Mouse (Mus musculus): Measurements from ENCODE around the gene Foxo3.

Foxo3 gene

DNA sequence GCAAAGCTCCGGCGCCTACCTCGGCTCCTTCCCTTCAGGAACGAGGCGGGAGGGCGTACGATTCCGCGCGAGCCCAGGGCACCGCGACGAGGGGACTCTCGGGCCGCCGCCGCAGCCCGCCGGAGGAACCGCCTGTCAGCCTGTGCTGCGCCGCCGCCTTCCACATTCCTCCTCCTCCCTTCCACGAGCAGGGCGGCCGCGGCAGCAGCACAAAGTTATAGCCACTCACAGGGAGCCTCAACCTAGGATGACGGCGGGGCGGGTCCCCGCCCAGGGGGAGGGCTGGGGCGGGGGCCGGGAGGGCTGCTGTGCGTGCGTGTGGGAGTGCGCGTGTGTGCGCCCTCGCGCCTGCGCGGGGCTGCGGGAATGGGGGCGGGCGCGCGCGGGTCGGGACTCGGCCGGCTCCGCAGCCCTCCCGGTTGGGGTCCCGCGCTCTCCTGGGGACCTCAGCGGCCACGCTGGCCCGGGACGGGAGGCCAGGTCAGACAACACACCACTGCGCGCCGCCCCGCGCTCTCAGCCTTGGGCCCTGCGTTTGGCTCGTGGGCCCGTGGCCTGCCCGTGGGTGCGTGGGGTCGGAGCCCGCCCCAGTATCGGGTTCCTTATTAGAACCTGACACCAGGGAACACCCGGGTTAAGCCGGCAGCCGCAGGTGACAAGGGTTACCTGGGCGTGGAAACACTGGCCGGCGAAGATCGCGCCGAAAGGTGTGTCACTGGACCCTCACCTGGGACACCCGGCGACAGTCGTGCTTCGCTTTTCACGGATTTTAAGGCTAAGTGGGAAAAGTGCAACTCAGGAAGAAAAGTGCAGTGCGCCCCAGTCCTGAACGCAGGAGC lies at the start of gene Foxo3:
Foxo3 (minus strand) TSS at position 249 of the 839 bp plus-strand sequence.
- peak; percentile 96 for DNase-seq

- no peak for DNase-seq
These were observed 48.8 kb upstream of the Foxo3 start for GRCm38 (mm10) chr10:42325305-42325704.

DNA sequence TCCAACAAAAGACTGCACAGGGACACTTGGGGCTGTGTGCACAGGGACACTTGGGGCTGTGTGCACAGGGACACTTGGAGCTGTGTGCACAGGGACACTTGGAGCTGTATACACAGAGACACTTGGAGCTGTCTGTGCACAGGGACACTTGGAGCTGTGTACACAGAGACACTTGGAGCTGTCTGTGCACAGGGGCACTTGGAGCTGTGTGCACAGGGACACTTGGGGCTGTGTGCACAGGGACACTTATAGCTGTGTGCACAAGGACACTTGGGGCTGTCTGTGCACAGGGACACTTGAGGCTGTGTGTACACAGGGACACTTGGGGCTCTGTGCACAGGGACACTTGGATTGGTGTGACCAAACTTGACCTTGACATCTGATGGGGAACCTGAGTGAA lies 47.4 kb upstream of the Foxo3 start:
- no peak for DNase-seq

DNA sequence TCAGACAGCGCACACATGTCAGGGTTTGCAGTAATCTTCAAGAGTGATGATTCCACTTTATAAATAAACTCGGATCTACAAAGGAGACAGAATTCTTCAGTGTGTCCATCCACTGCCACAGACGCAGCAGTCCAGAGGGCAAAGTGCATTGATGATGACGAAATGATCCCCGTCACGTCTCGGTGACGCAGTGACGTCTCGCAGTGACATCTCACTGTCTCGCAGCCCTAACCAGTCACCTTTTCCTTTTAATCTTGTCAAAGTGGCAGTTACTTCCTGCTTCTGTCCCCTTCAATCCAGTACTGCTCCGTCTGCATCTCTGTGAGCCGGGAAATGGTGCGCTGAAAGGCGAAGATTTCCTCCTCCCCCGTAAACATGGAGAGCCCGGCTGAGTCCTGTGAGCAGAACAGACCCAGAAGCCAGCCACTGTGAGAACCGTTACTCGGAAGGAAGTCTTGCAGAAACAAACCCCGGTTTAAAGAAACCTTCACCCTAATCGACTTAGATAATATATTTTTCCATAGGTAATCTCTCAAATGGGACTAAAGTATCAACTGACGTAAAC lies 36.7 kb upstream of the Foxo3 start:
- no peak for DNase-seq

GRCm38 (mm10) chr10:42312557-42312956 lies 36.0 kb upstream of the Foxo3 start:
- DNase-seq: no peak

- no peak for DNase-seq
These were observed 32.1 kb upstream of the Foxo3 start for GRCm38 (mm10) chr10:42308687-42308987.

GRCm38 (mm10) chr10:42307980-42308686 lies 31.6 kb upstream of the Foxo3 start:
- DNase-seq: peak; percentile 90

GRCm38 (mm10) chr10:42306422-42306821 lies 29.9 kb upstream of the Foxo3 start:
- no peak for DNase-seq

DNA sequence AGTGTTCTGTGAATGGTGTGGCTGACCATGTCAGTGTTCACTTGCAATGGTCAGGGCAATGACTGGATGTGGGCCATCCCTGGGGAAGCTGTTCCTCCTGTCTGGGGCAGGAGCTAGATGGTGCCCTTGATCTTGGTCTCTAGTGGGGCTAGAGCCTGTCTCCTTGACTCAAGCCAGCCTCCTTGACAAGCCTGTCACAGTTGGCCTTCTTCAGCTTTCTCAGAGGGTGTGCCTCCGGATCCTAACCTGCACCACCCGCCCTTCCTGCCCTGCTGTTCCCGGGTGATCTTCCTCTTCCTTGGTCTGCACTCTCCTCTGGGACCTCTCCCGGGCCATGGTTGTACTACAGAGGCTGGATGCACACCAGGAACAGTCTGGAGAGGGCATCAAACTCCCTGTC lies 24.2 kb upstream of the Foxo3 start:
- no peak for DNase-seq

- no peak for DNase-seq
These were observed 23.4 kb upstream of the Foxo3 start for GRCm38 (mm10) chr10:42299967-42300366.

DNA sequence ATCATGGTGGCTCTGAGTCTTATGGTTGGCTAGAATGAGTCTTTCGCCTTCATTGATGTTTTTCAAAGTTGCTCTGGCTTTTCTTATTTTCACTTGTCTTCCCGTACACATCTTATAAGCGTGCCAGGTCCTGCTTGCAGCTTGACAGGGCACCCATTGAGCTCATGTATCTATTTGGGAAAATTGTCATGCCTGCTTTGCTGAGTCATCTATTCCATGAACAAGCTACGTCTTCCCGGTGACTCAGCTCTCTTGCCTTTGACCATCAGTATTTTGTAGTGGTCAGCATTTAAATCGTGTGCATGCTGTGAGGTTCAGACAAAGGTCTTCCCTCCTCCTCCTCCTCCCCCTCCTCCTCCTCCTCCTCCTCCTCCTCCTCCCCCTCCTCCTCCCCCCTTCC lies 22.9 kb upstream of the Foxo3 start:
- no peak for DNase-seq

DNA sequence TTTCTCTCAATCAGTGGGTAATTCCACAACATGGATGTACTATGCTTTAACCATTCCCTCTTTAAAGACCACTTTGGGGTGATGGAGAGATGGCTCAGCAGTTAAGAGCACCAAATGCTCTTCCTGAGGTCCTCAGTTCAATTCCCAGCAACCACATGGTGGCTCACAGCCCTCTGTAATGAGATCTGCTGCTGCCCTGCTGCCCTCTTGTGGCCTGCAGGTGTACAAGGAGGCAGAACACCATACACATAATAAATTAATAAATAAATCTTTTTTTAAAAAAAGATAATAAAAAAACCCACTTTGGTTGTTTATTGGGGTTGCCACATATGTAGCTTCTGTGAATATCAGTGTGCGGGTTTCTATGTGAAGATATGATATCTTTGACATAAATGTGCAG lies 21.4 kb upstream of the Foxo3 start:
- DNase-seq: no peak

DNA sequence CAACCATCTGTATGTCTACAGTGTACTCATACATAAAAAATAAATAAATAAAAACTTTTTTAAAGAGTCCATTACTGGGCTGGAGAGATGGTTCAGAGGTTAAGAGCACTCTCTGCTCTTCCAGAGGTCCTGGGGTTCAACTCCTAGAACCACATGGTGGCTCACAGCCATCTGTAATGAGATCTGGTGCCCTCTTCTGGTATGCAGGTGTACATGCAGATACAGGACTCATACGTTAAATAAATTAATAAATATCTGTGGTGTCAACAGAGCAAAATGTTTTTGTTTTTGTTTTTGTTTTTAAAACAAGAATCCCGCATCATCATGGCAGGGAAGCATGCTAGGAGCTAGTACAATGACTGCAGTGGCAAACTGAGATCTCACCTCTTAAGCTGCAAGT lies 20.6 kb upstream of the Foxo3 start:
- no peak for DNase-seq

DNA sequence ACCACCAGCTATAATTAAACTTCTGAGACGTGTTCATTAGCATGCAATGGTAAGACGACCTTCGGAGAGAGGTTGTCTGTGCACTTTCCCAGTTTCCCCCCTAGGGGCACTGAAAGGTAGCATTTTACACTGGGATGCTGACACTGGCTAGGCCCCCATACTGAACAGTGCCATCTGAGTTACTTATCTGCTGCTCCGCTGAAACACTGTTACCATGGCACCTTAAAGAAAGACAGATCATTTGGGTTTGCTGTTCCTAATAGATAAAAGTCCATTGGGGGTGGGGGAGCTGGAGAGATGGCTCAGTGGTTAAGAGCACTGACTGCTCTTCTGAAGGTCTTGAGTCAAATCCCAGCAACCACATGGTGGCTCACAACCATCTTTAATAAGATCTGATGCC lies 20.0 kb upstream of the Foxo3 start:
- peak; percentile 24 for DNase-seq

DNA sequence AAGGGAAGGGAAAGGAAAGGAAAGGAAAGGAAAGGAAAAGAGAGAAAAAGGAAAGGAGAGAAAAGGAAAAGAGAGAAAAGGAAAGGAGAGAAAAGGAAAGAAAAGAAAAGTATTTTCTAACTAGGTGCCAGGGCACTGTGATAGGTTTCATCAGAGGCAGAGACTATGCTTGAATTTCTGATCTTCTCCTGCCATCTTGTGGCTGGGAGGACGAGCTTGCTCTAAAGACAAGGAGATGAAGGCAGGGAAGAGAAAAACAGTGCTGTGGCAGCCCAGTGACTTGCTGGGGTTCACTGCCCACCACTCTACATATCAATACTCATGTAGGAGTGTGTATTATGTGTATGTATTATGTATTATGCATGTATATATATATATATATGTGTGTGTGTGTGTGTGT lies 18.5 kb upstream of the Foxo3 start:
- peak; percentile 85 for DNase-seq

- DNase-seq: no peak
These were observed 17.8 kb upstream of the Foxo3 start for GRCm38 (mm10) chr10:42294392-42294791.

DNA sequence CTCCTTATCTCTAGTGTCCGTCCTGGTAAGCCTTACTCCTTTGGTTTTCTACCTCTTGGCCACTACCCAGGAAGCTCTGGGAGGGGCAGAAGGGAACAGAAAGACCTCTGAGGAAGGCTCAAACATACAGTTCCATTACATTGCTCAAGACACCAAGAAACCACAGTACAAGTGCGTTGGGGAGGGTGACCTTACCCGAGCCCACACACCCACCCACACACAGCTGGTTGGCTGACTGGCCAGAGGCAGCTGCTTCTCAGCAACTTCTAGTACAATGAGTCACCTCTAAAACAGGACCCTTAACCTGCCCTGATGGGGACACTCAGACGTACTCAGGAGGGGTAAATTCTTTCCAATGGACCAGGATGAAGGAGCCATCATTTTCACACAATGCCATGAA lies 17.3 kb upstream of the Foxo3 start:
- DNase-seq: no peak

GRCm38 (mm10) chr10:42291360-42291759 lies 14.8 kb upstream of the Foxo3 start:
- peak; percentile 56 for DNase-seq

DNA sequence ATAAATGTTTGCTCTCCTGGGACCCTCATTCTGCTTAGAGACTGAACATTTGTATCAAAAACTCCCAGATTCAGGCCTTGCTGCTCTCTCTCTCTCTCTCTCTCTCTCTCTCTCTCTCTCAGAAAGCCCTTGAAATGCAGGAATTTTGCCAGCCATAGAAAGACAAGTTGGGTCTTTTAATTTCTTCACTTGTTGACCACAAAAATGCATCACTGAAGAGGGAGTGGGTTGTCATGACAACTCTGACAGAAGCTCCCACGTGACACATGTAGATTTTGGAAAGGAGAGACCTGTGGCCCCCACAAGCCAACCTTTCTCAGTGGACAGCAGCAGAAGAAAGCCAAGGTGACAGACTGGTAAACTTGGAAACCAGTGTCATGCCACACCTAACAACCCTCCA lies 11.1 kb upstream of the Foxo3 start:
- DNase-seq: no peak

DNA sequence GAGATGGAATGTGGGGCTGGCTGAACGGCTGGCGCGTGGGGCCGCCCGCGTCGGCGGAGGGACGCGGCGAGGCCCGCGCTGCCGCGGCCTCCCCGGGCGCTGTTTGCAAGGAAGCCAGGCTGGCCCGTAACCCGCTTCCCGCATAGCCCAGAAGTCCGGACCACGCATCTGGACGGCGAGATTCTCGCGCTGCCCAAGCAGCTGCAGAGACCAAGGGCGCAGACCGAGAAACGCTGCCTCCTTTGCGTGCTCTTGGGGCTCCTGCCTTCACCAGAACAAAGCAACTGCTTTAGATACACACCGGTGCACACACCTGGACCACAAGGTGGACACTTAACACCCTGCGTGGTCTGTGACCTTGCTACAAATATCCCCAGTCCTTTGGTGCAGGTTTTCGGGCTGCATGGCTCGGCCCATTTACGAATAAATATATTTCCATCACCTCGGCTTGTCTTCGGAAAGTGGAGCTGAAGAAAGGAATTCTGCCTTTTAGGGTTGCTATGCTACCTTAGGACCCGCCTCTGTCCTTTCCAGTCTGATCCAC lies 1.8 kb upstream of the Foxo3 start:
- DNase-seq: no peak

DNA sequence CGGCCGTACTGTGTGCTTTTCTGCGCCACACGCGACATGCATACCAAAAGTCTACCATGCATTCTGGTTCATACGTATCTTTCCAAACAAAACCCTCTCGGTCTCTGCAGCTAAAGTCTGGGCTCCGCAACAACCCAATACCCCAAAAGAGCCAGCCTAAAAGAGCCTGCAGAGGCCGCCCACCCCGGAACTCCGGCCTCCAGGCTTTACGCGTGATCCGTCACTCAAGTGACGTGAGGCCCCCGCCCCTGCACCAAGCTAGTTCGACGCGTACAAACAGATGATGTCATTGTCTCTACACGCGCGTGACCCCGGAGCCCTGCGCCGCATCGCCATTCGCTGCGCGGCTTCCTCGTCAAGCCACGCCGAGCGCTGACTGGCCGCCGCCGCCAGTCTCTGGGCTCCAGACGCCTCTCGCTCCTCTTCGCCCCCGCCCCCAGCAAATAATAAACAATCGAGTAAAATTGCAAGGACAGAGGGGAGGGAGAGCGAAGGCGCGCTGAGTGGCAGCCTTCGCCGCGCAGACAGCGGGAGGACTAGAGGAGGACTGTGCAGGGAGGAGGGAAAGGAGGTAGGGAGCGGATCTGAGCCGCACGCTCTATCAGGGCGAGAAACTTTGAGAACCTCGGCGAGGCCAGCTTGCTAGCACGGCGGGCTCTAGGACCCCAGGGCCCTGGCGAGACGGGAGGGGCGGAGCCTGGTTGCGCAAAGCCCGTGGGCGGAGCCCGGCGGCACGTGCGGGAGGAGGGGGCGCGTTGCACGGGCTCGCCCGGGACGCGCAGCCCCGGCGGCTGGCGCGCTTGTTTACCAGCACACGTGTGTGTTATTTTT lies 1.1 kb upstream of the Foxo3 start:
- DNase-seq: peak; percentile 100

GRCm38 (mm10) chr10:42275871-42276501 lies 569 bp downstream of the Foxo3 start:
- DNase-seq: peak; percentile 84

All from retina, postnatal 1 day (tissue).